Comparison of ENCODE assay signal across 12 mouse cellular contexts in genomic region chr9:14904741-14905475, GRCm38 (mm10). TPM values are rescaled to one million over a fixed set of nuclear protein-coding genes. Genes with fewer than 3 reads are reported as not detected.
A peak's percentile ranks its signal among the peaks of the same experiment; 100 is the strongest.
DNase-seq lines count a peak whose midpoint lies in the region; ATAC-seq lines count a peak whose summit lies in the region.
"Had no signal": no experiment of that assay in that cellular context is flagged by ENCODE, and none has a peak within 500 bp of the region (broad histone marks: within the 10 kb centered on the region; RNA-seq: fewer than 3 reads in every experiment).

No protein-coding gene starts in this region.

- no peak overlapping the region for H3K4me3 ChIP-seq in heart, embryonic 15.5 days
- H3K4me3 ChIP-seq in forebrain, embryonic 14.5 days (ENCODE audit: low read depth, low read length): no peak overlapping the region

- 0 out of 2 replicates have a peak overlapping the region, but pooled peaks have one; percentile 16 for H3K27ac ChIP-seq in heart, embryonic 15.5 days
- no peak overlapping the region for H3K27ac ChIP-seq in forebrain, embryonic 14.5 days (ENCODE audit: low read depth, low read length)

- WGBS in heart, embryonic 15.5 days: 25% methylated on average over 9 of the region's 9 CpGs
- WGBS in forebrain, embryonic 14.5 days: 52% methylated on average over 9 of the region's 9 CpGs

- no peak overlapping the region for H3K4me2 ChIP-seq in heart, embryonic 15.5 days
- no peak overlapping the region for H3K4me2 ChIP-seq in forebrain, embryonic 14.5 days (ENCODE audit: low read length)

- intact Hi-C loops in heart, postnatal 25 days (cut with DNase I): no loop called here

- no peak for DNase-seq in heart, postnatal 25 days (ENCODE audit: low spot score)
- peak; percentile 27 for DNase-seq in right cerebral cortex, postnatal 14 days
- DNase-seq in right cerebral cortex, postnatal 10 days (ENCODE audit: low spot score in 2 of 2): no peak
- no peak for DNase-seq in forebrain, embryonic 14.5 days (ENCODE audit: low spot score)
- peak; percentile 41 to 52 for DNase-seq in thymus, postnatal 36 days
- no peak for DNase-seq in layer of hippocampus, adult 9-10 months (ENCODE audit: low spot score)
- DNase-seq: adrenal gland, postnatal 36 days; layer of hippocampus, adult 9-11 months had no signal

- ATAC-seq in heart, embryonic 15.5 days (replicated peaks; ENCODE audit: insufficient number of reproducible peaks, insufficient read depth, low FRiP score, low read depth): no peak
- peak; percentile 46; the same call in 1 of the 2 replicates for ATAC-seq in forebrain, embryonic 14.5 days
- ATAC-seq: intestine, postnatal 0 days had no signal

- no peaks in the 10 kb centered on the region for H3K9me3 ChIP-seq in heart, embryonic 15.5 days (replicated peaks)
- H3K9me3 ChIP-seq in forebrain, embryonic 14.5 days (replicated peaks; ENCODE audit: control insufficient read depth, low read length): no peaks in the 10 kb centered on the region

- H3K27me3 ChIP-seq in heart, embryonic 15.5 days: 0 out of 2 replicates have a peak, but pooled peaks cover 8% of the 10 kb centered on the region
- no peaks in the 10 kb centered on the region for H3K27me3 ChIP-seq in forebrain, embryonic 14.5 days (replicated peaks; ENCODE audit: control insufficient read depth, insufficient read depth, low read length)

- H3K4me1 ChIP-seq in heart, embryonic 15.5 days (replicated peaks): peaks cover 31% of the 10 kb centered on the region
- no peaks in the 10 kb centered on the region for H3K4me1 ChIP-seq in forebrain, embryonic 14.5 days (ENCODE audit: control insufficient read depth, insufficient read depth, low read length)

- H3K9ac ChIP-seq in heart, embryonic 15.5 days: no peak overlapping the region
- no peak overlapping the region for H3K9ac ChIP-seq in forebrain, embryonic 14.5 days (ENCODE audit: low read length)

- H3K36me3 ChIP-seq in heart, embryonic 15.5 days: no peaks in the 10 kb centered on the region
- H3K36me3 ChIP-seq in forebrain, embryonic 14.5 days (ENCODE audit: control insufficient read depth, insufficient read depth, low read length): no peaks in the 10 kb centered on the region

RNA-seq across cellular contexts. Expression of gene Izumo1r, which starts 1.2 kb away (rescaled TPM):
- 0.13 and 1.8 TPM in 2 replicates for polyA plus RNA-seq in heart, embryonic 15.5 days (2015; fragmentation: Nextera tagmentation; extraction: Ambion mirVana)
- not detected for total RNA-seq in heart, postnatal 25 days (2021)
- polyA plus RNA-seq in forebrain, embryonic 14.5 days (2014; fragmentation: Nextera tagmentation; extraction: Ambion mirVana): not detected in 2 replicates
- total RNA-seq: adrenal gland, postnatal 36 days; gastrocnemius, adult 8-10 months had no signal
- polyA plus RNA-seq: intestine, postnatal 0 days; liver, embryonic 16.5 days had no signal

RNA-seq across cellular contexts. Expression of gene Gpr83, which starts 44.9 kb away (rescaled TPM):
- polyA plus RNA-seq in heart, embryonic 15.5 days (2015; fragmentation: Nextera tagmentation; extraction: Ambion mirVana): 0.26 and 2.3 TPM in 2 replicates
- total RNA-seq in heart, postnatal 25 days (2021): not detected
- polyA plus RNA-seq in forebrain, embryonic 14.5 days (2014; fragmentation: Nextera tagmentation; extraction: Ambion mirVana): 0.72 and 1.7 TPM in 2 replicates
- total RNA-seq: adrenal gland, postnatal 36 days; gastrocnemius, adult 8-10 months had no signal

Comparison
In these comparisons a context has a peak if more than half of its experiments do, and no peak if none do; other contexts are left out.
1. DNase-seq: peak in right cerebral cortex, postnatal 14 days (single experiment) and thymus, postnatal 36 days (2 of 2); none in heart, postnatal 25 days (single experiment), right cerebral cortex, postnatal 10 days (0 of 2), forebrain, embryonic 14.5 days (single experiment) and layer of hippocampus, adult 9-10 months (single experiment).